Mouse (Mus musculus) fibroblast of lung, adult 2 months (primary cell): ENCODE results near the gene Sfn.
A peak's percentile ranks its signal among the peaks of the same experiment; 100 is the strongest.

Experiments
- DNase-seq: peaks from one replicate; pipeline ENCODE4 v3.0.0-alpha.2; 2011; ENCODE audit warnings: low read depth

The Sfn gene

GRCm38 (mm10) chr4:133574843-133575202 is 27.1 kb downstream of the Sfn start:
- DNase-seq: no peak

GRCm38 (mm10) chr4:133574070-133574842 is 27.7 kb downstream of the Sfn start, which contains the start of gene Gpatch3:
TSS of gene Gpatch3 (plus strand) at chr4:133574745.
- peak; percentile 79 for DNase-seq

GRCm38 (mm10) chr4:133570066-133570466 is 31.9 kb downstream of the Sfn start:
- DNase-seq: peak; percentile 61

- DNase-seq: no peak
Measured at GRCm38 (mm10) chr4:133569291-133570065, 32.5 kb downstream of the Sfn start.

DNA sequence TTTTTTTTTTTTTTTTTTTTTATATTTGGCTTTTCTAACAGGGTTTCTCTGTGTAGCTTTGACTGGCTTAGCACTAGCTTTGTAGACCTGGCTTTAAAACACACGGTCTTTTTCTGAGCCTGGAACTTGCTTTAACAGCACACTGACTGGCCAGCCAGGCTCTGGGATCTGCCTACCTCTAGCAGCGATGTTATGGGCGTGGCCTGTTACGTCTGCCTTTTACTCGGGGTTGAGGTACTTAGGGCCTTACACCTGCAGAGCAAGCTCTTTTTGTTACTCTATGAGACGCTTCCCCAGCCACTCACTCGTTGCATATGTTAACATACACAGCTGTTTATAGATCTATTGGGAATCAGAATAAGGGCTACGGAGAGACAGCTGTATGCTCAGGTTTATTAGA is 34.7 kb downstream of the Sfn start:
- DNase-seq: no peak

GRCm38 (mm10) chr4:133563123-133563571 is 38.8 kb downstream of the Sfn start:
- DNase-seq: no peak

DNA sequence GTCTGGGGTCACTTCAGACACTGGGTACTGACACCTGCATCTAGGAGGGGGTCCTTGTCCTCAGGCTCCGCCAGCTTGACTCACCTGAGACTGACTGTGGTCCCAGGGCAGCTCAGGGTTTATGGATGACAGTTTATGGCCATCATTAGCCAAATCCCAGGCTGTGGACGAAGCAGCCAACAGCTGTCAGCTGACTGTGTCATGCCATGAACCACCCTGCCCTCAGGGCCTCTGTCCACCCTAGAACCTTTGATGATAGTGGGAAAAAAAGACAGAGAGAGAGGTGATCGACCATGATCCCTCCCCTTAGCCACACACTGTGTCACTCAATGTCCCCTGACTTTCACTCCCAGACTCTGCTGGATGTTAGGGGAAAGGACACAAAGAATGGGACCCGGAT is 40.3 kb downstream of the Sfn start:
- DNase-seq: no peak

DNA sequence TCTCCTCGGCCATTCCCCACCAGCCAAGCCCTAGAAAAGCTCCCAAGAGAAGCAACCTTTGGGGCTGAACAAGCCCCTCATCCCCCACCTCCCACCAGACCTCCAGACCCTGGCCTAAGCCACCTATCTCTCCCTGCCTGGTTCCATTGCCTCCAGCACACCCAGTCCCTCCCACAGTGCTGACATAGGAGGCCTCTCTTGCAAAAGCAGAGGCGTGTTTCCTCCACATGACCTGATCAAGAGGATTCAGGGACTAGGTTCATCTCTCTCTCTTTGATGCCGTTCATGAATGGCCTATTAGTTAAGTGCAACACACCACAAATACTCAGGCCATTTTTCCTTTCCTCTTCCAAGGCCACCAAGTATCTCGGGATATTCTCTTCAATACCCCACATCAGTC is 42.1 kb downstream of the Sfn start:
- DNase-seq: no peak

DNA sequence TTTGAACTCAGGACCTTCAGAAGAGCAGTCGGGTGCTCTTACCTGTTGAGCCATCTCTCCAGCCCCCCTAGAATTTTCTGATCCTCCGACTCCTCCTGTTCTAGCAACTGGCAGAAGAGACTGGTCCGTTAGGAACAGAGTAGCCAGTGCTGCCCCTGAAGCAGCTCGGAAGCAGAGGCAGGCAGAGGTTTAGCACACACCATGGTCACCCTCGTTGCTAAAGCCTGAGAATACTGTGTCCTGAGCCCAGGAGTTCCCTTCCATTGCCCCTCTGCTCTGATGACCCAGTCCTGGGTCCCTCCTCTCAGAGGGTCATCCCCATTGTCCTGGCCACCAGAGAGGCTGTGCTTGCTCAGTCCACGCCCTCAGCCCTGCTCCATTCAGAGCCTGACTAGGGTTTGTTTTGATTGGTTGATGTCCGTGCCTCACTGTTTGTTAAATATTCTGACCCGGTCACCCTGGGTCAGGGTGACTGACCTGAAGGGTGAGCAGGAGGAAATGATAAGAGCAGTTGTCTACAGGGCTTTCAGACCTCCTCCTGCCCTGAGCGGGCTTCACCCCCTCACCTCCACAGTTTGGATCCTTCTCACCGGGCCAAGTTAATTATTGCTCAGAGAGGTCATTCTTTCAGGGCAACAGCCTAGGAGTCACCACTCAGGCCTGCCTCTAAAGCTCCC is 44.8 kb downstream of the Sfn start:
- no peak for DNase-seq

- no peak for DNase-seq
Measured at GRCm38 (mm10) chr4:133553448-133554330, 48.3 kb downstream of the Sfn start.

DNA sequence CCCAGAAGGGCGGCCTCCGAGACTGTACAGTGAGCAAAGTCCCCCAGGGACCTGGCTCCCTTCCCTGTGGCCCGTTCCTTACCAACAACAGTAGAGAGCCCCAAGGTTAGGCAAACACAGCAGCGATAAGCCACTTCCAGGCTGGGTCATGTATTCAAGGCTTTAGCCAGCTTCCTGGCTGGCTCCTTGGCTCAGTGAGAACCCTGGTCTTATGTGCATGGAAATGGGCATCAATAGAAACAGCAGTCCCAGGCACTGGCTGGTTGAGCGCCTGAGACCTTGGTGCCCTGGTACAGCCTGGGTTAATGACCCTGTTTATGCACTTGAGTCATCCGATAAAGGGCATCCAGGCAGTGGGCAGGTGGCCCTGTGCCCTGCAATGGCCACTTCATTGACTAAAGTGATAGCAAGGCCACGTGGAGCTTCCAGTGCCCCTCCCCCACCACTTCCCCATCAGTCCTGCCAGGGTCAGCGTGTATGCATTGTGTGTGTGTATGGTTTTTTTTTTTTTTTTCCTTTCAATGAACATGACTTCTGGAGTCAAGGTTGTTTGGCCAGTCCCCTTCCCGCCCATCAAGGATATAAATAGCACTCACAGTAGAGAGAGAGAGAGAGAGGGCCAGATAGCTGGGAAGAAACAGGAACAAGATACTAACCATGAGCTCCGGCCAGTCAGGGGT is 49.1 kb downstream of the Sfn start, which contains the start of gene Nr0b2:
Nr0b2 (plus strand) TSS at position 609 of the 680 bp plus-strand sequence.
- no peak for DNase-seq

GRCm38 (mm10) chr4:133552029-133552428 is 49.9 kb downstream of the Sfn start:
- no peak for DNase-seq
